Mouse (Mus musculus): ENCODE data around the gene Polr2j.
"Not testable (repeated sequence)": the region's sequence is repeated elsewhere in the genome, so short reads cannot be mapped to it uniquely, and the experiment has no call there.

GRCm38 (mm10) chr5:136149134-136149576, 32.7 kb downstream of the Polr2j start:
- TF ChIP-seq TCF12 (IDR thresholded peaks at IDR 0.05; ENCODE audit: insufficient read depth, poor library complexity, severe bottlenecking) (peak; percentile 76), MYOG (IDR thresholded peaks at IDR 0.05; ENCODE audit: control insufficient read depth in 1 of 3, insufficient read depth in 1 of 3, insufficient read length in 2 of 3, low read depth in 2 of 3) (peak in 1 of 3 experiments; percentile 30), MYOD1 (IDR thresholded peaks at IDR 0.05; ENCODE audit: control insufficient read depth in 1 of 3, insufficient read length in 2 of 3, low read depth in 2 of 3) (peak; percentile 25 to 88 (median 77)), TCF3 (IDR thresholded peaks at IDR 0.05; ENCODE audit: insufficient read length, low read depth) (peak; percentile 42)
- TF ChIP-seq SRF (IDR thresholded peaks at IDR 0.05; ENCODE audit: control insufficient read depth, insufficient read length, low read depth); MAX (IDR thresholded peaks at IDR 0.05; ENCODE audit: low read depth); POLR2A (IDR thresholded peaks at IDR 0.05; ENCODE audit: insufficient read length, low read depth); USF1 (IDR thresholded peaks at IDR 0.05; ENCODE audit: low read depth); POLR2AphosphoS2 (IDR thresholded peaks at IDR 0.05; ENCODE audit: insufficient read length, low read depth); CEBPB (IDR thresholded peaks at IDR 0.05; ENCODE audit: insufficient read depth, poor library complexity, severe bottlenecking); E2F4 (IDR thresholded peaks at IDR 0.05; ENCODE audit: insufficient read depth); REST (IDR thresholded peaks at IDR 0.05; ENCODE audit: insufficient read depth, insufficient read length): not testable (repeated sequence)
